Mouse (Mus musculus): ENCODE measurements at regions not wholly inside any gene's neighbourhood (a gene's known extent, or its start where the extent isn't known, plus 50 kb on each side); places are given as distances from the start of the nearest gene placed in this dataset.

DNA sequence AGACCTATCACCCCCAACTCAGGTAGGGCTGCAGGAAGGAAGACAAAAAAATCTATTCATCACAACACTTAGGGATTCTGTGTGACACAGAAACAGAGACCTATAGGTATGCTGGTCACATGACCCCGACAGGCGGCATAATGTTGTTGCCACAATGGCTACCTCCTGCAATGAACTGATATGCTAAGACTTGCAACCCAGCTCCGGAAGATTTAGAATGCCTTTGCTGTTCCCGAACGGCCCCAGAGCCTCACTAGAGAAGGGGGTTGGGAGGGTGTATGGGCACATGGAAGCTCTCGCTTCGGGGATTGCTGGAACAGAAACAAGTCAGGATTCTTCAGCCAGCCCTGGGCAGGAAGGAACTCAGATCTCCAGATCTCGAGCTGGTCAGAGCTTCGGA, 55.5 kb upstream of the Tnrc6c start:
- no peak for TF ChIP-seq CTCF (conservative IDR thresholded peaks at IDR 0.05; ENCODE audit: low read length)
- TF ChIP-seq NANOG (IDR thresholded peaks at IDR 0.05; ENCODE audit: borderline replicate concordance, low read length): no peak

All from E14TG2a.4 (cell line).